Mouse (Mus musculus) small intestine, adult 2 months (tissue): ENCODE measurements around the gene Cep164. TPM values are rescaled to one million over a fixed set of nuclear protein-coding genes. Genes with fewer than 3 reads are reported as not detected.

ENCODE experiments used
- H3K27ac ChIP-seq: fragments of 200-500 bp; 2 replicates; pipeline ENCODE4 v1.5.1; 2012; ENCODE audit warnings: low read depth, low read length, control low read depth, inconsistent platforms; ENCODE audit not compliant: insufficient read depth
- H3K27me3 ChIP-seq: fragments of 200-500 bp; 2 replicates; pipeline ENCODE4 v1.6.1; 2012; ENCODE audit warnings: mild to moderate bottlenecking, moderate library complexity, low read length, inconsistent platforms; ENCODE audit not compliant: control insufficient read depth, insufficient read depth
- H3K36me3 ChIP-seq: fragments of 200-500 bp; 2 replicates; pipeline ENCODE4 v1.6.1; 2012; ENCODE audit warnings: mild to moderate bottlenecking, low read length, control low read depth, inconsistent platforms; ENCODE audit not compliant: control insufficient read depth, insufficient read depth
- H3K4me1 ChIP-seq: fragments of 200-500 bp; 2 replicates; pipeline ENCODE4 v1.6.1; 2012; ENCODE audit warnings: low read length, inconsistent platforms, mixed read lengths; ENCODE audit not compliant: control insufficient read depth, insufficient read depth, insufficient read length
- H3K4me3 ChIP-seq: fragments of 200-500 bp; 2 replicates; pipeline ENCODE4 v1.5.1; 2012; ENCODE audit warnings: low read depth, mild to moderate bottlenecking, control low read depth, inconsistent platforms, low read length, moderate library complexity
- CTCF ChIP-seq: fragments of 200-500 bp; IDR thresholded peaks from 2 replicates; pipeline ENCODE4 v1.5.1; 2012; ENCODE audit warnings: low read depth, mild to moderate bottlenecking, control low read depth, inconsistent platforms, low read length, moderate library complexity, mixed read lengths; ENCODE audit not compliant: insufficient replicate concordance, insufficient read length; ENCODE audit errors: extremely low read depth
- POLR2A ChIP-seq: fragments of 200-500 bp; IDR thresholded peaks from 2 replicates; pipeline ENCODE4 v1.6.1; 2012; ENCODE audit warnings: low read depth, mild to moderate bottlenecking, control low read depth, inconsistent platforms, low read length, moderate library complexity
- WGBS: fragments of 180-500 bp; shearing (Covaris S2); methylation state at CpG from one replicate; pipeline ENCODE4 v1.1.7; 2018; 5-methylcytosine and 5-hydroxymethylcytosine counted together
- polyA plus RNA-seq: library from polyadenylated mRNA; depleted of rRNA; stranded (reverse); fragments of >200 nt; gene quantifications from 2 replicates; pipeline ENCODE4 v1.2.3, GENCODE M21; 2012

The Cep164 gene
- polyA plus RNA-seq, 1 experiment = 12.9 TPM

- no peaks in the 10 kb centered on the region for H3K36me3 ChIP-seq
- H3K4me3 ChIP-seq = no peak overlapping the region
- 78% methylated on average over 1 of the region's 1 CpGs for WGBS
- H3K4me1 ChIP-seq = no peaks in the 10 kb centered on the region
- H3K27ac ChIP-seq = no peak overlapping the region
- TF ChIP-seq POLR2A (no peak), CTCF (no peak)
- no peaks in the 10 kb centered on the region for H3K27me3 ChIP-seq
Measured at GRCm38 (mm10) chr9:45843780-45844179, 15.3 kb upstream of the Cep164 start.

- TF ChIP-seq CTCF (no peak), POLR2A (no peak)
- H3K36me3 ChIP-seq = no peaks in the 10 kb centered on the region
- H3K27ac ChIP-seq = no peak overlapping the region
- WGBS = 88% methylated on average over 5 of the region's 5 CpGs
- H3K4me1 ChIP-seq = 0 out of 2 replicates have a peak, but pooled peaks cover 2% of the 10 kb centered on the region
- 0 out of 2 replicates have a peak, but pooled peaks cover 3% of the 10 kb centered on the region for H3K27me3 ChIP-seq
- no peak overlapping the region for H3K4me3 ChIP-seq
Measured at GRCm38 (mm10) chr9:45843007-45843406, 14.5 kb upstream of the Cep164 start.

- Histone ChIP-seq H3K36me3 (no peaks in the 10 kb centered on the region), H3K27me3 (0 out of 2 replicates have a peak, but pooled peaks cover 3% of the 10 kb centered on the region), H3K4me1 (0 out of 2 replicates have a peak, but pooled peaks cover 2% of the 10 kb centered on the region), H3K27ac (no peak overlapping the region), H3K4me3 (no peak overlapping the region)
- TF ChIP-seq POLR2A (no peak), CTCF (no peak)
- 70% methylated on average over 6 of the region's 6 CpGs for WGBS
Measured at GRCm38 (mm10) chr9:45841458-45841857, 13.0 kb upstream of the Cep164 start.

GRCm38 (mm10) chr9:45840331-45840730, 11.8 kb upstream of the Cep164 start:
- no peak for TF ChIP-seq CTCF
- TF ChIP-seq POLR2A = no peak
- Histone ChIP-seq H3K4me3 (peak overlapping the region; percentile 7; the same call in 1 of the 2 replicates), H3K27me3 (0 out of 2 replicates have a peak, but pooled peaks cover 3% of the 10 kb centered on the region), H3K36me3 (no peaks in the 10 kb centered on the region), H3K27ac (no peak overlapping the region), H3K4me1 (0 out of 2 replicates have a peak, but pooled peaks cover 2% of the 10 kb centered on the region)
- WGBS = 63% methylated on average over 5 of the region's 5 CpGs

GRCm38 (mm10) chr9:45839982-45840300, 11.4 kb upstream of the Cep164 start:
- H3K36me3 ChIP-seq = no peaks in the 10 kb centered on the region
- 0 out of 2 replicates have a peak, but pooled peaks cover 2% of the 10 kb centered on the region for H3K4me1 ChIP-seq
- peak overlapping the region; percentile 7; the same call in 1 of the 2 replicates for H3K4me3 ChIP-seq
- no peak overlapping the region for H3K27ac ChIP-seq
- WGBS = 65% methylated on average over 7 of the region's 7 CpGs
- 0 out of 2 replicates have a peak, but pooled peaks cover 3% of the 10 kb centered on the region for H3K27me3 ChIP-seq
- TF ChIP-seq POLR2A (no peak), CTCF (no peak)

- WGBS = 13% methylated on average over 17 of the region's 17 CpGs
- TF ChIP-seq CTCF = no peak
- no peak for TF ChIP-seq POLR2A
- H3K4me1 ChIP-seq = 0 out of 2 replicates have a peak, but pooled peaks cover 2% of the 10 kb centered on the region
- no peaks in the 10 kb centered on the region for H3K36me3 ChIP-seq
- no peak overlapping the region for H3K27ac ChIP-seq
- 0 out of 2 replicates have a peak, but pooled peaks cover 3% of the 10 kb centered on the region for H3K27me3 ChIP-seq
- peak overlapping the region; percentile 73 for H3K4me3 ChIP-seq
Measured at GRCm38 (mm10) chr9:45839139-45839981, 10.9 kb upstream of the Cep164 start.
